ENCODE assay signal across 17 mouse cellular contexts in the genomic region with DNA sequence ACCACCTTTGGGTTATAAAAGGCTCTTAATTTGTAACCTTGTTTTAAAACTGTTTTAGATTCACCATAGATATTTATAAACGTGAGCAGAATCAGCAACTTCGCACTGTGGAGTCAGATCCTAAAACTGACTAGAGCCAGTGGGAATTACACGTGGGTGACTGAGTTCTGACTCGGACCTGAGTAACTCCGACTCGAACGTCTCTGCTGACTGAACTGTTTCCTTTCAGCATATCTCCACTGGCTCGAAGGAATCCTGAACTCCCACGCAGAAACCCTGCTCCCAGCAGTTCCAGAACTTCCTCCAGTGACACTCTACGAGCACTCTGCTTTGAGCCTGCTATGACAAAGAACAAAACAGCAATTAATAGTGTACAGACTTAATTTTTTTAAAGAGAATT. TPM values are rescaled to one million over a fixed set of nuclear protein-coding genes. Genes with fewer than 3 reads are reported as not detected.
DNase-seq lines count a peak whose midpoint lies in the region; ATAC-seq and TF ChIP-seq lines count a peak whose summit lies in the region.
"Had no signal": no experiment of that assay in that cellular context is flagged by ENCODE, and none has a peak within 500 bp of the region (broad histone marks: within the 10 kb centered on the region; RNA-seq: fewer than 3 reads in every experiment).

No protein-coding gene starts in this region.

- no peak for TF ChIP-seq CTCF in kidney, postnatal 0 days (IDR thresholded peaks at IDR 0.05; ENCODE audit: low read depth)
- no peak for TF ChIP-seq CTCF in embryonic fibroblast, embryonic 13.5 days (IDR thresholded peaks at IDR 0.05; ENCODE audit: borderline replicate concordance, insufficient read depth, low read length)

- ATAC-seq in kidney, postnatal 0 days (replicated peaks; ENCODE audit: low FRiP score, low read depth): no peak; the same call in 1 of the 2 replicates
- ATAC-seq in midbrain, embryonic 11.5 days (ENCODE audit: low FRiP score): no peak
- no peak for ATAC-seq in liver, embryonic 11.5 days (replicated peaks; ENCODE audit: low FRiP score)
- ATAC-seq: inflammation-experienced regulatory T-cells, adult 6 months had no signal

- no peaks in the 10 kb centered on the region for H3K27me3 ChIP-seq in kidney, postnatal 0 days (ENCODE audit: insufficient read depth, low read length)
- H3K27me3 ChIP-seq in midbrain, embryonic 11.5 days (ENCODE audit: control insufficient read depth, insufficient read depth, low read length): no peaks in the 10 kb centered on the region
- H3K27me3 ChIP-seq in midbrain, embryonic 10.5 days (ENCODE audit: low read depth, poor library complexity, severe bottlenecking): no peaks in the 10 kb centered on the region
- H3K27me3 ChIP-seq in liver, embryonic 11.5 days (replicated peaks; ENCODE audit: control insufficient read depth, insufficient read depth, low read length): no peaks in the 10 kb centered on the region
- H3K27me3 ChIP-seq: forebrain, embryonic 12.5 days; hindbrain, embryonic 12.5 days had no signal

- no peak overlapping the region for H3K27ac ChIP-seq in kidney, postnatal 0 days
- no peak overlapping the region for H3K27ac ChIP-seq in midbrain, embryonic 11.5 days (ENCODE audit: low read depth, low read length)
- H3K27ac ChIP-seq in midbrain, embryonic 10.5 days (replicated peaks): no peak overlapping the region
- peak overlapping the region; percentile 76 for H3K27ac ChIP-seq in embryonic fibroblast, embryonic 13.5 days (ENCODE audit: insufficient read depth, low read length)
- no peak overlapping the region for H3K27ac ChIP-seq in liver, embryonic 11.5 days (ENCODE audit: low read depth, low read length)
- H3K27ac ChIP-seq: forebrain, embryonic 12.5 days; hindbrain, embryonic 12.5 days had no signal

- no peak for TF ChIP-seq POLR2A in embryonic fibroblast, embryonic 13.5 days (IDR thresholded peaks at IDR 0.05; ENCODE audit: low read depth, low read length)

- no peak overlapping the region for H3K4me2 ChIP-seq in kidney, postnatal 0 days (ENCODE audit: low read length)
- no peak overlapping the region for H3K4me2 ChIP-seq in midbrain, embryonic 11.5 days
- no peak overlapping the region for H3K4me2 ChIP-seq in liver, embryonic 11.5 days
- H3K4me2 ChIP-seq: forebrain, embryonic 12.5 days; hindbrain, embryonic 12.5 days; lung, embryonic 14.5 days had no signal

- H3K36me3 ChIP-seq in kidney, postnatal 0 days (ENCODE audit: insufficient read depth, low read length): peaks cover 26% of the 10 kb centered on the region
- H3K36me3 ChIP-seq in midbrain, embryonic 11.5 days (ENCODE audit: control insufficient read depth, insufficient read depth, low read length): peaks cover 14% of the 10 kb centered on the region; the same call in 1 of the 2 replicates
- H3K36me3 ChIP-seq in midbrain, embryonic 10.5 days: peaks cover 90% of the 10 kb centered on the region
- peaks cover 41% of the 10 kb centered on the region for H3K36me3 ChIP-seq in liver, embryonic 11.5 days (ENCODE audit: control insufficient read depth, insufficient read depth, low read length)

- H3K9ac ChIP-seq in kidney, postnatal 0 days (ENCODE audit: low read depth, low read length): no peak overlapping the region
- H3K9ac ChIP-seq in midbrain, embryonic 11.5 days (ENCODE audit: low read length): no peak overlapping the region
- H3K9ac ChIP-seq in liver, embryonic 11.5 days (ENCODE audit: low read depth, low read length): no peak overlapping the region
- H3K9ac ChIP-seq: forebrain, embryonic 12.5 days; hindbrain, embryonic 12.5 days; lung, embryonic 14.5 days had no signal

- H3K4me1 ChIP-seq in kidney, postnatal 0 days (replicated peaks; ENCODE audit: insufficient read depth, low read length): no peaks in the 10 kb centered on the region
- no peaks in the 10 kb centered on the region for H3K4me1 ChIP-seq in midbrain, embryonic 11.5 days (ENCODE audit: control insufficient read depth, insufficient read depth, low read length)
- H3K4me1 ChIP-seq in midbrain, embryonic 10.5 days: no peaks in the 10 kb centered on the region
- peaks cover 7% of the 10 kb centered on the region for H3K4me1 ChIP-seq in embryonic fibroblast, embryonic 13.5 days (ENCODE audit: control insufficient read depth, insufficient read depth, low read length)
- no peaks in the 10 kb centered on the region for H3K4me1 ChIP-seq in liver, embryonic 11.5 days (replicated peaks; ENCODE audit: control insufficient read depth, insufficient read depth, low read length)
- H3K4me1 ChIP-seq: forebrain, embryonic 12.5 days; hindbrain, embryonic 12.5 days had no signal

- H3K4me3 ChIP-seq in kidney, postnatal 0 days (replicated peaks; ENCODE audit: low read depth, low read length): no peak overlapping the region
- H3K4me3 ChIP-seq in midbrain, embryonic 11.5 days (ENCODE audit: low read depth, low read length): no peak overlapping the region
- no peak overlapping the region for H3K4me3 ChIP-seq in midbrain, embryonic 10.5 days
- no peak overlapping the region for H3K4me3 ChIP-seq in embryonic fibroblast, embryonic 13.5 days (ENCODE audit: insufficient read depth, low read length)
- H3K4me3 ChIP-seq in liver, embryonic 11.5 days (ENCODE audit: low read depth, low read length): no peak overlapping the region
- H3K4me3 ChIP-seq: forebrain, embryonic 12.5 days; hindbrain, embryonic 12.5 days had no signal

- no peaks in the 10 kb centered on the region for H3K9me3 ChIP-seq in kidney, postnatal 0 days (replicated peaks; ENCODE audit: low read length)
- H3K9me3 ChIP-seq in midbrain, embryonic 11.5 days (ENCODE audit: control insufficient read depth, low read length): no peaks in the 10 kb centered on the region
- H3K9me3 ChIP-seq in midbrain, embryonic 10.5 days (replicated peaks): no peaks in the 10 kb centered on the region
- H3K9me3 ChIP-seq in liver, embryonic 11.5 days (ENCODE audit: control insufficient read depth, low read length): no peaks in the 10 kb centered on the region
- H3K9me3 ChIP-seq: forebrain, embryonic 12.5 days; hindbrain, embryonic 12.5 days had no signal

- peak; percentile 33 for DNase-seq in adrenal gland, adult 2 months
- no peak for DNase-seq in adrenal gland, postnatal 25 days
- DNase-seq in kidney, postnatal 0 days (ENCODE audit: low spot score): peak; percentile 33
- no peak for DNase-seq in kidney, postnatal 36 days
- DNase-seq in midbrain, embryonic 11.5 days (ENCODE audit: low spot score, missing footprints): peak; percentile 72
- DNase-seq in midbrain, embryonic 10.5 days (ENCODE audit: low spot score): no peak
- no peak for DNase-seq in liver, embryonic 11.5 days (ENCODE audit: low spot score)
- DNase-seq: adrenal gland, adult 8-10 months; cerebellum, adult 11-12 months; cerebellum, postnatal 25 days; lung, embryonic 14.5 days; midbrain, embryonic 14.5 days; thymus, postnatal 4 days had no signal

- WGBS in kidney, postnatal 0 days: 38% methylated on average over 10 of the region's 10 CpGs
- 85% methylated on average over 10 of the region's 10 CpGs for WGBS in midbrain, embryonic 11.5 days
- WGBS in midbrain, embryonic 10.5 days: 92% methylated on average over 10 of the region's 10 CpGs
- 84% methylated on average over 10 of the region's 10 CpGs for WGBS in liver, embryonic 11.5 days

RNA-seq across cellular contexts. Expression of a gene that starts 18.8 kb away (rescaled TPM):
- 10 to 100 TPM; 20.3 to 23.0 TPM for total RNA-seq in adrenal gland, adult 2 months (2021)
- polyA plus RNA-seq in adrenal gland, adult 2 months (2012; rRNA removed): 18.5 and 24.9 TPM in 2 replicates
- 23.6 and 24.4 TPM in 2 replicates for total RNA-seq in adrenal gland, postnatal 25 days (2021)
- polyA plus RNA-seq in kidney, postnatal 0 days (2015; fragmentation: Nextera tagmentation; extraction: Ambion mirVana): 3.7 and 4.3 TPM in 2 replicates
- polyA plus RNA-seq in midbrain, embryonic 11.5 days (2014; fragmentation: Nextera tagmentation; extraction: Ambion mirVana): 9.2 and 9.5 TPM in 2 replicates
- polyA plus RNA-seq in midbrain, embryonic 10.5 days (2016; fragmentation: Nextera tagmentation; extraction: Ambion mirVana): 12.6 and 12.9 TPM in 2 replicates
- polyA plus RNA-seq in embryonic fibroblast, embryonic 13.5 days (2011; ENCODE audit: insufficient read length, low read depth, missing spikeins): 54.1 and 66.3 TPM in 2 replicates
- 18.3 and 18.9 TPM in 2 replicates for polyA plus RNA-seq in liver, embryonic 11.5 days (2014; fragmentation: Nextera tagmentation; extraction: Ambion mirVana)

RNA-seq across cellular contexts. Expression of a gene that starts 54.0 kb away (rescaled TPM):
- 10 to 100 TPM; 16.1 to 22.5 TPM for total RNA-seq in adrenal gland, adult 2 months (2021)
- 10.3 and 16.5 TPM in 2 replicates for polyA plus RNA-seq in adrenal gland, adult 2 months (2012; rRNA removed)
- 17.2 and 39.9 TPM in 2 replicates for total RNA-seq in adrenal gland, postnatal 25 days (2021)
- polyA plus RNA-seq in kidney, postnatal 0 days (2015; fragmentation: Nextera tagmentation; extraction: Ambion mirVana): 31.2 and 34.5 TPM in 2 replicates
- polyA plus RNA-seq in midbrain, embryonic 11.5 days (2014; fragmentation: Nextera tagmentation; extraction: Ambion mirVana): 24.1 and 27.4 TPM in 2 replicates
- 30.5 and 31.8 TPM in 2 replicates for polyA plus RNA-seq in midbrain, embryonic 10.5 days (2016; fragmentation: Nextera tagmentation; extraction: Ambion mirVana)
- 8.7 and 9.0 TPM in 2 replicates for polyA plus RNA-seq in embryonic fibroblast, embryonic 13.5 days (2011; ENCODE audit: insufficient read length, low read depth, missing spikeins)
- polyA plus RNA-seq in liver, embryonic 11.5 days (2014; fragmentation: Nextera tagmentation; extraction: Ambion mirVana): 31.0 and 33.1 TPM in 2 replicates

Comparison
In these comparisons a context has a peak if more than half of its experiments do, and no peak if none do; other contexts are left out.
1. DNase-seq: peak in adrenal gland, adult 2 months (single experiment), kidney, postnatal 0 days (single experiment) and midbrain, embryonic 11.5 days (single experiment); none in adrenal gland, postnatal 25 days (single experiment), kidney, postnatal 36 days (0 of 2), midbrain, embryonic 10.5 days (single experiment) and liver, embryonic 11.5 days (single experiment).